Comparison of ENCODE assay signal across 7 mouse cellular contexts in genomic region chr17:6392473-6393340, GRCm38 (mm10). TPM values are rescaled to one million over a fixed set of nuclear protein-coding genes. Genes with fewer than 3 reads are reported as not detected.
ATAC-seq lines count a peak whose summit lies in the region.
"Not testable (repeated sequence)": the region's sequence is repeated elsewhere in the genome, so short reads cannot be mapped to it uniquely, and the experiment has no call there.

No protein-coding gene starts in this region.

- WGBS in forebrain, embryonic 13.5 days = no CpG with 5 or more reads among the region's 4 CpGs
- no CpG with 5 or more reads among the region's 4 CpGs for WGBS in heart, embryonic 16.5 days
- no CpG with 5 or more reads among the region's 4 CpGs for WGBS in liver, embryonic 16.5 days (ENCODE audit: insufficient replicate concordance)
- no CpG with 5 or more reads among the region's 4 CpGs for WGBS in midbrain, embryonic 12.5 days
- WGBS in neural tube, embryonic 13.5 days = no CpG with 5 or more reads among the region's 4 CpGs

- not testable (repeated sequence) for H3K9ac ChIP-seq in forebrain, embryonic 13.5 days; heart, embryonic 16.5 days (ENCODE audit: low read length); liver, embryonic 16.5 days (ENCODE audit: low read depth, low read length); midbrain, embryonic 12.5 days (replicated peaks); neural tube, embryonic 13.5 days

- H3K4me3 ChIP-seq in forebrain, embryonic 13.5 days; heart, embryonic 16.5 days (ENCODE audit: low read length); liver, embryonic 16.5 days (ENCODE audit: low read depth, low read length); midbrain, embryonic 12.5 days; neural tube, embryonic 13.5 days: not testable (repeated sequence)

- ATAC-seq in cerebellum, adult (ENCODE audit: insufficient number of reproducible peaks, low FRiP score, low TSS enrichment) = peak; percentile 41; the same call in 1 of the 2 replicates
- ATAC-seq in forebrain, embryonic 13.5 days = peak; percentile 75
- 0 out of 2 replicates have a peak, but pooled peaks have one; percentile 23 for ATAC-seq in heart, embryonic 16.5 days (replicated peaks; ENCODE audit: extremely low read depth, insufficient read depth, low FRiP score)
- peak; percentile 80 for ATAC-seq in inflammation-experienced regulatory T-cells, adult 6 months
- 0 out of 2 replicates have a peak, but pooled peaks have one; percentile 30 for ATAC-seq in liver, embryonic 16.5 days (ENCODE audit: low read depth)
- peak; percentile 59 for ATAC-seq in midbrain, embryonic 12.5 days (ENCODE audit: low FRiP score, low read depth)
- ATAC-seq in neural tube, embryonic 13.5 days (ENCODE audit: low read depth) = peak; percentile 64; the same call in 1 of the 2 replicates

- not testable (repeated sequence) for H3K4me2 ChIP-seq in forebrain, embryonic 13.5 days; heart, embryonic 16.5 days (ENCODE audit: low read depth, low read length); liver, embryonic 16.5 days (ENCODE audit: low read depth, low read length); midbrain, embryonic 12.5 days (replicated peaks); neural tube, embryonic 13.5 days

- H3K4me1 ChIP-seq in forebrain, embryonic 13.5 days; heart, embryonic 16.5 days (ENCODE audit: control insufficient read depth, insufficient read depth, low read length); liver, embryonic 16.5 days (ENCODE audit: control insufficient read depth, low read depth, low read length); midbrain, embryonic 12.5 days; neural tube, embryonic 13.5 days (replicated peaks): not testable (repeated sequence)

- H3K36me3 ChIP-seq in forebrain, embryonic 13.5 days (ENCODE audit: poor library complexity, severe bottlenecking); heart, embryonic 16.5 days (ENCODE audit: control insufficient read depth, insufficient read depth); liver, embryonic 16.5 days (ENCODE audit: control insufficient read depth, insufficient read depth); midbrain, embryonic 12.5 days; neural tube, embryonic 13.5 days: not testable (repeated sequence)

- H3K27me3 ChIP-seq in forebrain, embryonic 13.5 days; heart, embryonic 16.5 days (ENCODE audit: control insufficient read depth, insufficient read depth, low read length); liver, embryonic 16.5 days (ENCODE audit: control insufficient read depth, insufficient read depth, low read depth, low read length); midbrain, embryonic 12.5 days; neural tube, embryonic 13.5 days: not testable (repeated sequence)

- H3K9me3 ChIP-seq in forebrain, embryonic 13.5 days (replicated peaks); heart, embryonic 16.5 days (replicated peaks; ENCODE audit: control insufficient read depth, low read length); liver, embryonic 16.5 days (replicated peaks; ENCODE audit: control insufficient read depth, low read length); midbrain, embryonic 12.5 days; neural tube, embryonic 13.5 days: not testable (repeated sequence)

- not testable (repeated sequence) for H3K27ac ChIP-seq in forebrain, embryonic 13.5 days; heart, embryonic 16.5 days (ENCODE audit: low read length); liver, embryonic 16.5 days (ENCODE audit: low read length); midbrain, embryonic 12.5 days (replicated peaks); neural tube, embryonic 13.5 days (replicated peaks)

RNA-seq across cellular contexts. Expression of gene Dynlt1b, which starts 37.2 kb away (rescaled TPM):
- 931 and 992 TPM in 2 replicates for polyA plus RNA-seq in forebrain, embryonic 13.5 days (2015; fragmentation: Nextera tagmentation; extraction: Ambion mirVana)
- 391 and 399 TPM in 2 replicates for polyA plus RNA-seq in heart, embryonic 16.5 days (2015; fragmentation: Nextera tagmentation; extraction: Ambion mirVana)
- polyA plus RNA-seq in inflammation-experienced regulatory T-cells, adult 6 months (2017; shearing (Covaris generic)) = 100 to 1,000 TPM; 120 to 197 (median 161) TPM
- 198 and 205 TPM in 2 replicates for polyA plus RNA-seq in liver, embryonic 16.5 days (2015; fragmentation: Nextera tagmentation; extraction: Ambion mirVana)
- 776 and 817 TPM in 2 replicates for polyA plus RNA-seq in midbrain, embryonic 12.5 days (2016; fragmentation: Nextera tagmentation; extraction: Ambion mirVana)
- polyA plus RNA-seq in neural tube, embryonic 13.5 days (2015; fragmentation: Nextera tagmentation; extraction: Ambion mirVana) = 1,347 and 1,481 TPM in 2 replicates

Comparison
In these comparisons a context has a peak if more than half of its experiments do, and no peak if none do; other contexts are left out.
1. ATAC-seq: peak in every context shown above with its lines; median percentile 80 in inflammation-experienced regulatory T-cells, adult 6 months; 75 in forebrain, embryonic 13.5 days; 64 in neural tube, embryonic 13.5 days; 59 in midbrain, embryonic 12.5 days; 41 in cerebellum, adult; 30 in liver, embryonic 16.5 days; 23 in heart, embryonic 16.5 days.